In the genomic region with DNA sequence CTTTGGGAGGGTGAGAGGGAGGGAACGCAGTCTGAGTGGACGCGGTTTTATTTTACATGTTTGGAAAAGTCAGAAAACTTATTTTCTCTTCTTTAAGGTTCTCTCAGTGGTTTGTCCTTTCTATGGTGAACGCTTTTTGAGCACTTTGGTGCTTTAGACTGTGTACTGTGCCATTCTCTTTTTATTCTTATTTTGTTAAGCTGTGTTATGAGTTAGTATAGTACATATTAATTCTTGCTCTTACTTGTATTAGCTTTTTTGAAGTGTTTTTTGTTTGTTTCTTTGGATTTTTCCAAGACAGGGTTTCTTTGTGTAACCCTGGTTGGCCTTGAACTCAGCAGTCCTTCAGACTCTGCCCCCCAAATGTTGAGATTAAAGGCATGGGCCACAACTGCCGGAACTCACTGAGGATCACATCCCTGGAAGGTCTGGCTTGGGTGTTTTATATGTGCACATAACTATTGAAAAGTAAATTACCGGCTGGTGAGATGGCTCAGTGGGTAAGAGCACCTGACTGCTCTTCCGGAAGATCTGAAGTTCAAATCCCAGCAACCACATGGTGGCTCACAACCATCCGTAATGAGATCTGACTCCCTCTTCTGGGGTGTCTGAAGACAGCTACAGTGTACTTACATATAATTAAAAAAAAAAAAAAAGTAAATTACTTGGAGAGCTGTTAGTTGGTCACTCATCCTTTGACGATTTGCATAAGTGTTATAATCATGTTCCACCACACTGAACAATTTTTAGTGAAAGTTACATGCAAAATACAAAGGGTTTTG, we compare ENCODE assay signal across 8 mouse cellular contexts. TPM values are rescaled to one million over a fixed set of nuclear protein-coding genes. Genes with fewer than 3 reads are reported as not detected.
DNase-seq lines count a peak whose midpoint lies in the region; ATAC-seq lines count a peak whose summit lies in the region.

No protein-coding gene starts in this region.

- H3K9ac ChIP-seq in liver, embryonic 16.5 days (ENCODE audit: low read depth, low read length), result no peak overlapping the region
- H3K9ac ChIP-seq in neural tube, embryonic 15.5 days (replicated peaks), result no peak overlapping the region

- no peak overlapping the region for H3K4me3 ChIP-seq in liver, embryonic 16.5 days (ENCODE audit: low read depth, low read length)
- no peak overlapping the region for H3K4me3 ChIP-seq in neural tube, embryonic 15.5 days (replicated peaks)

- no peaks in the 10 kb centered on the region for H3K9me3 ChIP-seq in liver, embryonic 16.5 days (replicated peaks; ENCODE audit: control insufficient read depth, low read length)
- no peaks in the 10 kb centered on the region for H3K9me3 ChIP-seq in neural tube, embryonic 15.5 days (replicated peaks)

- DNase-seq in spleen, postnatal 36 days (ENCODE audit: low spot score in 2 of 2), result peak; percentile 54 to 73
- no peak for DNase-seq in spleen, adult 12 weeks (ENCODE audit: low spot score)
- peak; percentile 60 for DNase-seq in brain, embryonic 18.5 days (ENCODE audit: low read depth, low spot score)
- peak; percentile 33 to 68 for DNase-seq in frontal cortex, postnatal 36 days (ENCODE audit: low spot score in 2 of 2)
- peak; percentile 49 to 68 for DNase-seq in kidney, adult 8-10 months
- DNase-seq in urinary bladder, adult 2 months (ENCODE audit: low spot score), result no peak

- WGBS in liver, embryonic 16.5 days (ENCODE audit: insufficient replicate concordance), result 3% methylated on average over 9 of the region's 9 CpGs
- 5% methylated on average over 9 of the region's 9 CpGs for WGBS in neural tube, embryonic 15.5 days

- H3K27me3 ChIP-seq in liver, embryonic 16.5 days (ENCODE audit: control insufficient read depth, insufficient read depth, low read depth, low read length), result no peaks in the 10 kb centered on the region
- H3K27me3 ChIP-seq in neural tube, embryonic 15.5 days (replicated peaks), result no peaks in the 10 kb centered on the region

- H3K4me1 ChIP-seq in liver, embryonic 16.5 days (ENCODE audit: control insufficient read depth, low read depth, low read length), result peaks cover 18% of the 10 kb centered on the region
- H3K4me1 ChIP-seq in neural tube, embryonic 15.5 days, result peaks cover 6% of the 10 kb centered on the region; the same call in 1 of the 2 replicates

- no peak overlapping the region for H3K4me2 ChIP-seq in liver, embryonic 16.5 days (ENCODE audit: low read depth, low read length)
- H3K4me2 ChIP-seq in neural tube, embryonic 15.5 days, result no peak overlapping the region

- peak overlapping the region; percentile 85 for H3K27ac ChIP-seq in liver, embryonic 16.5 days (ENCODE audit: low read length)
- H3K27ac ChIP-seq in neural tube, embryonic 15.5 days (replicated peaks), result peak overlapping the region; percentile 75

- H3K36me3 ChIP-seq in liver, embryonic 16.5 days (ENCODE audit: control insufficient read depth, insufficient read depth), result no peaks in the 10 kb centered on the region
- no peaks in the 10 kb centered on the region for H3K36me3 ChIP-seq in neural tube, embryonic 15.5 days

- ATAC-seq in liver, embryonic 16.5 days (ENCODE audit: low read depth), result no peak; the same call in 1 of the 2 replicates
- ATAC-seq in neural tube, embryonic 15.5 days (ENCODE audit: low FRiP score), result no peak

RNA-seq across cellular contexts. Expression of a gene that starts 57.8 kb away (rescaled TPM):
- polyA plus RNA-seq in liver, embryonic 16.5 days (2015; fragmentation: Nextera tagmentation; extraction: Ambion mirVana), result 0.08 and 0.21 TPM in 2 replicates
- polyA plus RNA-seq in neural tube, embryonic 15.5 days (2015; fragmentation: Nextera tagmentation; extraction: Ambion mirVana), result 0.86 and 0.92 TPM in 2 replicates
- polyA plus RNA-seq in urinary bladder, adult 2 months (2012; rRNA removed), result 0.93 and 2.8 TPM in 2 replicates

RNA-seq across cellular contexts. Expression of a gene that starts 57.9 kb away (rescaled TPM):
- 3.9 and 4.4 TPM in 2 replicates for polyA plus RNA-seq in liver, embryonic 16.5 days (2015; fragmentation: Nextera tagmentation; extraction: Ambion mirVana)
- 4.0 and 5.7 TPM in 2 replicates for polyA plus RNA-seq in neural tube, embryonic 15.5 days (2015; fragmentation: Nextera tagmentation; extraction: Ambion mirVana)
- polyA plus RNA-seq in urinary bladder, adult 2 months (2012; rRNA removed), result 1.0 and 1.2 TPM in 2 replicates

Comparison
In these comparisons a context has a peak if more than half of its experiments do, and no peak if none do; other contexts are left out.
1. DNase-seq: peak in spleen, postnatal 36 days (2 of 2), brain, embryonic 18.5 days (single experiment), frontal cortex, postnatal 36 days (2 of 2) and kidney, adult 8-10 months (2 of 2); none in spleen, adult 12 weeks (single experiment) and urinary bladder, adult 2 months (single experiment).